Mouse (Mus musculus) forebrain, embryonic 13.5 days (tissue): ENCODE measurements around the gene Zfp612. TPM values are rescaled to one million over a fixed set of nuclear protein-coding genes. Genes with fewer than 3 reads are reported as not detected.

Experiments
- ATAC-seq: fragments of 200-750 bp; cut with Nextera tagmentation; 2 replicates; pipeline ENCODE4 v1.8.0; 2017
- H3K27ac ChIP-seq: fragments of 300-500 bp; sonication (generic); 2 replicates; pipeline ENCODE4 v1.5.1; 2015; ENCODE audit warnings: inconsistent platforms, mild to moderate bottlenecking, moderate library complexity
- H3K27me3 ChIP-seq: fragments of 300-500 bp; sonication (generic); 2 replicates; pipeline ENCODE4 v1.6.1; 2015; ENCODE audit warnings: mild to moderate bottlenecking, inconsistent platforms
- H3K36me3 ChIP-seq: fragments of 300-500 bp; sonication (generic); 2 replicates; pipeline ENCODE4 v1.6.1; 2015; ENCODE audit warnings: mild to moderate bottlenecking, inconsistent platforms; ENCODE audit not compliant: poor library complexity, severe bottlenecking
- H3K4me1 ChIP-seq: fragments of 300-500 bp; sonication (generic); 2 replicates; pipeline ENCODE4 v1.6.1; 2015; ENCODE audit warnings: inconsistent platforms
- H3K4me2 ChIP-seq: fragments of 300-500 bp; sonication (generic); 2 replicates; pipeline ENCODE4 v1.6.1; 2015; ENCODE audit warnings: inconsistent platforms, mild to moderate bottlenecking, moderate library complexity
- H3K4me3 ChIP-seq: fragments of 300-500 bp; sonication (generic); 2 replicates; pipeline ENCODE4 v1.5.1; 2015; ENCODE audit warnings: mild to moderate bottlenecking, inconsistent platforms
- H3K9ac ChIP-seq: fragments of 300-500 bp; sonication (generic); 2 replicates; pipeline ENCODE4 v1.6.1; 2015; ENCODE audit warnings: mild to moderate bottlenecking, inconsistent platforms
- H3K9me3 ChIP-seq: fragments of 300-500 bp; sonication (generic); replicated peaks from 2 replicates; pipeline ENCODE4 v1.6.1; 2016; ENCODE audit warnings: inconsistent platforms
- WGBS: fragments of 180-500 bp; shearing (Covaris S2); methylation state at CpG from one replicate; pipeline ENCODE4 v1.1.7; 2015; 5-methylcytosine and 5-hydroxymethylcytosine counted together
- polyA plus RNA-seq: library from polyadenylated mRNA; unstranded; fragments of >200 nt; fragmentation: Nextera tagmentation; extraction: Ambion mirVana; gene quantifications from 2 replicates; pipeline ENCODE4 v1.2.1, GENCODE M21; 2015

Gene Zfp612
- polyA plus RNA-seq, 1 experiment from 2014 or later = 17.7 TPM

DNA sequence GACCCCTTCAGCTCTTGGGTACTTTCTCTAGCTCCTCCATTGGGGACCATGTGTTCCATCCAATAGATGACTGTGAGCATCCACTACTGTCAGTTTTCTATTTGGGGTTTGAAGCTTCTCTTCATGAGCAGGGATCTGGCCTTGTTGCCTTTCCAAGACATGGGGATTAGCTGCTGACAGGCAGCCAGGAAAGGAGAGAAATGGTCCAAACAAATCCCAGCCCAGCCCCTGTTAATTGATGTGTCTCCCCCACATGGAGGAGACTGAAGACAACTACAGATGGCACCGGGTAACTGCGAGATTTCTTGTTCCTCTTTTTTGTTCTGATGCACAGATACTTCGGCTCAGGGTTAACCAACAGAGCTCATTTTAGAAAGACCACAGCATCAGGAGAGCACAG, 60.6 kb downstream of the Zfp612 start:
- 78% methylated on average over 3 of the region's 3 CpGs for WGBS
- Histone ChIP-seq H3K27me3 (no peaks in the 10 kb centered on the region; the same call in 1 of the 2 replicates), H3K27ac (no peak overlapping the region), H3K9me3 (no peaks in the 10 kb centered on the region; the same call in 1 of the 2 replicates), H3K9ac (no peak overlapping the region), H3K4me3 (no peak overlapping the region), H3K36me3 (no peaks in the 10 kb centered on the region), H3K4me2 (no peak overlapping the region), H3K4me1 (no peaks in the 10 kb centered on the region)
- ATAC-seq = no peak

DNA sequence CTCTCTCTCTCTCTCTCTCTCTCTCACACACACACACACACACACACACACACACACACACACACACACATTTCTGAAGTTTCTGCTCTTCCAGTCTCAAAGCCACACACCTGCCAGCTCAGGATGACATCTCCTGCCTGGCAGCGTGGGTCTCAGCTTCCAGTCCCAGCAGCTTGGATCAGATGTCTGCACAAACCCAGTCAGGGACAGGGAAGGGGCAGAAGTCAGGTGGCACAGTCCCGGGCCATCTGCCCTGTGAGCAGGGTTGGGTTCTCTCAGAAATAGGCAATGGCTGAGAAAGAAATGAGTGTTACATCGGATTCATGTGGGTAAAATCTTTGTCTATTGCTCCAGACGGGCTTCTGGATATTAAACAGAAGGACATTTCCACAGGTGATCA, 61.2 kb downstream of the Zfp612 start:
- WGBS = 78% methylated on average over 4 of the region's 4 CpGs
- Histone ChIP-seq H3K4me3 (no peak overlapping the region), H3K36me3 (no peaks in the 10 kb centered on the region), H3K27me3 (no peaks in the 10 kb centered on the region; the same call in 1 of the 2 replicates), H3K4me1 (no peaks in the 10 kb centered on the region), H3K9me3 (no peaks in the 10 kb centered on the region; the same call in 1 of the 2 replicates), H3K9ac (no peak overlapping the region), H3K27ac (no peak overlapping the region), H3K4me2 (no peak overlapping the region)
- no peak for ATAC-seq

Other genes starting within 250 kb of the Zfp612 start
- gene Phlpp2, start 211.2 kb upstream of the Zfp612 start, polyA plus RNA-seq = 3.1 and 3.4 TPM in 2 replicates
- gene Marveld3, start 117.5 kb upstream of the Zfp612 start, polyA plus RNA-seq = 1.0 and 1.5 TPM in 2 replicates
- gene Tat, start 89.3 kb upstream of the Zfp612 start, polyA plus RNA-seq = not detected in 2 replicates
- gene Chst4, start 40.0 kb upstream of the Zfp612 start, polyA plus RNA-seq = not detected in 2 replicates
- not detected in 2 replicates for gene Gm21964, start 21.5 kb downstream of the Zfp612 start, polyA plus RNA-seq
- not detected in 2 replicates for gene Gm17720, start 23.0 kb downstream of the Zfp612 start, polyA plus RNA-seq
- gene Calb2, start 88.5 kb downstream of the Zfp612 start, polyA plus RNA-seq = 49.9 and 60.7 TPM in 2 replicates
- 10.2 and 12.7 TPM in 2 replicates for gene Cmtr2, start 135.9 kb downstream of the Zfp612 start, polyA plus RNA-seq
- 0.31 and 0.47 TPM in 2 replicates for gene Hydin, start 187.2 kb downstream of the Zfp612 start, polyA plus RNA-seq